8 mouse cellular contexts compared by ENCODE assay signal in genomic region chr9:61702280-61702966, GRCm38 (mm10).
DNase-seq lines count a peak whose midpoint lies in the region; ATAC-seq and TF ChIP-seq lines count a peak whose summit lies in the region.
"Had no signal": no experiment of that assay in that cellular context is flagged by ENCODE, and none has a peak within 500 bp of the region (broad histone marks: within the 10 kb centered on the region; RNA-seq: fewer than 3 reads in every experiment).

No protein-coding gene starts in this region.

- H3K4me3 ChIP-seq in left cerebral cortex, adult 2 months, result no peak overlapping the region

- H3K27ac ChIP-seq in left cerebral cortex, adult 2 months, result no peak overlapping the region

- intact Hi-C loops in left cerebral cortex, adult 2 months (cut with DNase I), result no loop called here
- intact Hi-C loops in gastrocnemius, postnatal 14 days (cut with DNase I; ENCODE audit: low total_unique reads), result no loop called here

- TF ChIP-seq CTCF in left cerebral cortex, adult 2 months (IDR thresholded peaks at IDR 0.05), result no peak

- DNase-seq in A20 (ENCODE audit: low read depth, low spot score), result peak; percentile 36
- peak; percentile 55 to 62 for DNase-seq in CD8-positive naive resting alpha-beta T cell, adult 2 months (ENCODE audit: low read depth in 2 of 2, low spot score in 2 of 2)
- DNase-seq in induced T-regulatory cell, adult 2 months (ENCODE audit: low read depth), result peak; percentile 90
- DNase-seq in cerebellum, postnatal 25 days, result no peak
- DNase-seq in left cerebral cortex, adult 2 months (ENCODE audit: extremely low spot score in 1 of 2, low spot score in 2 of 2), result no peak
- no peak for DNase-seq in gastrocnemius, postnatal 14 days

- peak; percentile 76 for ATAC-seq in megakaryocyte progenitor cell, adult 5-6 weeks (replicated peaks; ENCODE audit: poor library complexity)
- ATAC-seq: forebrain, embryonic 16.5 days had no signal

Comparison
In these comparisons a context has a peak if more than half of its experiments do, and no peak if none do; other contexts are left out.
1. DNase-seq: peak in A20 (single experiment), CD8-positive naive resting alpha-beta T cell, adult 2 months (2 of 2) and induced T-regulatory cell, adult 2 months (single experiment); none in cerebellum, postnatal 25 days (0 of 2), left cerebral cortex, adult 2 months (0 of 2) and gastrocnemius, postnatal 14 days (single experiment).